Mouse (Mus musculus): ENCODE measurements around the gene Tmem256.

Tmem256 gene

GRCm38 (mm10) chr11:69837952-69838713, at the start of gene Tmem256:
Gene Tmem256 (plus strand): TSS chr11:69838514.
- DNase-seq (ENCODE audit: low spot score), result peak; percentile 98

- DNase-seq (ENCODE audit: low spot score), result no peak
Observed at GRCm38 (mm10) chr11:69789431-69789830, 48.9 kb upstream of the Tmem256 start.

GRCm38 (mm10) chr11:69791420-69791819, 46.9 kb upstream of the Tmem256 start:
- no peak for DNase-seq (ENCODE audit: low spot score)

GRCm38 (mm10) chr11:69793429-69793828, 44.9 kb upstream of the Tmem256 start:
- DNase-seq (ENCODE audit: low spot score), result no peak

- peak; percentile 90 for DNase-seq (ENCODE audit: low spot score)
Observed at GRCm38 (mm10) chr11:69795168-69795982, 42.9 kb upstream of the Tmem256 start, which contains the start of gene Chrnb1. Gene Chrnb1 (minus strand): TSS chr11:69795943.

GRCm38 (mm10) chr11:69795983-69796435, 42.3 kb upstream of the Tmem256 start:
- DNase-seq (ENCODE audit: low spot score), result no peak

- no peak for DNase-seq (ENCODE audit: low spot score)
Observed at GRCm38 (mm10) chr11:69797924-69798323, 40.4 kb upstream of the Tmem256 start.

- no peak for DNase-seq (ENCODE audit: low spot score)
Observed at GRCm38 (mm10) chr11:69799394-69800137, 38.7 kb upstream of the Tmem256 start.

- no peak for DNase-seq (ENCODE audit: low spot score)
Observed at GRCm38 (mm10) chr11:69800138-69800391, 38.2 kb upstream of the Tmem256 start.

- DNase-seq (ENCODE audit: low spot score), result no peak
Observed at GRCm38 (mm10) chr11:69800392-69801197, 37.7 kb upstream of the Tmem256 start.

- no peak for DNase-seq (ENCODE audit: low spot score)
Observed at GRCm38 (mm10) chr11:69801379-69801977, 36.8 kb upstream of the Tmem256 start, which contains the start of gene Fgf11. Gene Fgf11 (minus strand): TSS chr11:69801857.

GRCm38 (mm10) chr11:69802648-69803105, 35.6 kb upstream of the Tmem256 start:
- no peak for DNase-seq (ENCODE audit: low spot score)

- no peak for DNase-seq (ENCODE audit: low spot score)
Observed at GRCm38 (mm10) chr11:69803328-69803727, 35.0 kb upstream of the Tmem256 start.

- DNase-seq (ENCODE audit: low spot score), result no peak
Observed at GRCm38 (mm10) chr11:69803786-69804651, 34.3 kb upstream of the Tmem256 start.

GRCm38 (mm10) chr11:69804652-69804940, 33.7 kb upstream of the Tmem256 start:
- DNase-seq (ENCODE audit: low spot score), result no peak

GRCm38 (mm10) chr11:69804972-69805909, 33.1 kb upstream of the Tmem256 start, which contains the start of gene Tmem102:
Gene Tmem102 (minus strand): TSS chr11:69805624.
- no peak for DNase-seq (ENCODE audit: low spot score)

- no peak for DNase-seq (ENCODE audit: low spot score)
Observed at GRCm38 (mm10) chr11:69806378-69806777, 31.9 kb upstream of the Tmem256 start.

GRCm38 (mm10) chr11:69807641-69808040, 30.7 kb upstream of the Tmem256 start:
- no peak for DNase-seq (ENCODE audit: low spot score)

GRCm38 (mm10) chr11:69810280-69810679, 28.0 kb upstream of the Tmem256 start:
- DNase-seq (ENCODE audit: low spot score), result no peak
